Mouse (Mus musculus) hindbrain, embryonic 16.5 days (tissue): ENCODE measurements at regions not wholly inside any gene's neighbourhood (a gene's known extent, or its start where the extent isn't known, plus 50 kb on each side); places are given as distances from the start of the nearest gene placed in this dataset.

Source experiments
- ATAC-seq: fragments of 200-750 bp; cut with Nextera tagmentation; 2 replicates; pipeline ENCODE4 v1.8.0; 2017; ENCODE audit warnings: moderate TSS enrichment, moderate library complexity
- H3K27ac ChIP-seq: fragments of 300-500 bp; sonication (generic); 2 replicates; pipeline ENCODE4 v1.5.1; 2014; ENCODE audit warnings: low read depth, mild to moderate bottlenecking, control low read depth, low read length, moderate library complexity
- H3K27me3 ChIP-seq: fragments of 300-500 bp; sonication (generic); replicated peaks from 2 replicates; pipeline ENCODE4 v1.6.1; 2014; ENCODE audit warnings: low read length; ENCODE audit not compliant: control insufficient read depth, insufficient read depth
- H3K36me3 ChIP-seq: fragments of 300-500 bp; sonication (generic); 2 replicates; pipeline ENCODE4 v1.6.1; 2014; ENCODE audit warnings: mild to moderate bottlenecking, low read length, moderate library complexity, mixed read lengths; ENCODE audit not compliant: control insufficient read depth, insufficient read depth
- H3K4me1 ChIP-seq: fragments of 300-500 bp; sonication (generic); 2 replicates; pipeline ENCODE4 v1.6.1; 2014; ENCODE audit warnings: low read depth, low read length; ENCODE audit not compliant: control insufficient read depth, insufficient read depth
- H3K4me2 ChIP-seq: fragments of 300-500 bp; sonication (generic); 2 replicates; pipeline ENCODE4 v1.6.1; 2014; ENCODE audit warnings: mild to moderate bottlenecking, low read length, control low read depth, moderate library complexity
- H3K4me3 ChIP-seq: fragments of 300-500 bp; sonication (generic); 2 replicates; pipeline ENCODE4 v1.5.1; 2014; ENCODE audit warnings: mild to moderate bottlenecking, low read length, control low read depth, moderate library complexity
- H3K9ac ChIP-seq: fragments of 300-500 bp; sonication (generic); 2 replicates; pipeline ENCODE4 v1.6.1; 2014; ENCODE audit warnings: low read depth, mild to moderate bottlenecking, control low read depth, low read length, moderate library complexity
- H3K9me3 ChIP-seq: fragments of 300-500 bp; sonication (generic); 2 replicates; pipeline ENCODE4 v1.6.1; 2014; ENCODE audit warnings: mild to moderate bottlenecking, low read length, moderate library complexity; ENCODE audit not compliant: control insufficient read depth
- WGBS: fragments of 180-500 bp; shearing (Covaris S2); extraction: QIAGEN DNeasy Blood & Tissue Kit; methylation state at CpG from one replicate; pipeline ENCODE4 v1.1.7; 2014; 5-methylcytosine and 5-hydroxymethylcytosine counted together

GRCm38 (mm10) chr9:40617676-40618062 lies 52.7 kb upstream of the Gm21915 start:
- H3K4me3 ChIP-seq = peak overlapping the region; percentile 28; the same call in 1 of the 2 replicates
- no peak for ATAC-seq
- WGBS = 16% methylated on average over 10 of the region's 10 CpGs
- H3K27ac ChIP-seq = peak overlapping the region; percentile 44
- H3K9ac ChIP-seq = peak overlapping the region; percentile 50
- H3K27me3 ChIP-seq = no peaks in the 10 kb centered on the region
- H3K9me3 ChIP-seq = no peaks in the 10 kb centered on the region
- peak overlapping the region; percentile 57 for H3K4me2 ChIP-seq
- H3K36me3 ChIP-seq = no peaks in the 10 kb centered on the region
- H3K4me1 ChIP-seq = peaks cover 9% of the 10 kb centered on the region

- Histone ChIP-seq H3K4me3 (peak overlapping the region; percentile 28), H3K4me1 (peaks cover 9% of the 10 kb centered on the region), H3K36me3 (no peaks in the 10 kb centered on the region), H3K9ac (peak overlapping the region; percentile 50), H3K4me2 (peak overlapping the region; percentile 57), H3K27ac (peak overlapping the region; percentile 44), H3K9me3 (no peaks in the 10 kb centered on the region), H3K27me3 (no peaks in the 10 kb centered on the region)
- peak; percentile 43 for ATAC-seq
- WGBS = 2% methylated on average over 20 of the region's 20 CpGs
Observed at GRCm38 (mm10) chr9:40617036-40617675, 53.3 kb upstream of the Gm21915 start.

- H3K36me3 ChIP-seq = no peaks in the 10 kb centered on the region
- peak overlapping the region; percentile 50 for H3K9ac ChIP-seq
- ATAC-seq = peak; percentile 84
- 1% methylated on average over 11 of the region's 11 CpGs for WGBS
- peak overlapping the region; percentile 57 for H3K4me2 ChIP-seq
- peak overlapping the region; percentile 28 for H3K4me3 ChIP-seq
- H3K9me3 ChIP-seq = no peaks in the 10 kb centered on the region
- H3K27ac ChIP-seq = peak overlapping the region; percentile 52
- H3K4me1 ChIP-seq = peaks cover 9% of the 10 kb centered on the region
- no peaks in the 10 kb centered on the region for H3K27me3 ChIP-seq
Observed at GRCm38 (mm10) chr9:40616426-40617035, 53.9 kb upstream of the Gm21915 start.

- Histone ChIP-seq H3K9me3 (no peaks in the 10 kb centered on the region), H3K4me1 (peaks cover 9% of the 10 kb centered on the region), H3K36me3 (no peaks in the 10 kb centered on the region), H3K9ac (no peak overlapping the region), H3K27ac (no peak overlapping the region; the same call in 1 of the 2 replicates), H3K4me3 (no peak overlapping the region), H3K4me2 (peak overlapping the region; percentile 57), H3K27me3 (no peaks in the 10 kb centered on the region)
- 24% methylated on average over 8 of the region's 8 CpGs for WGBS
- peak; percentile 18; the same call in 1 of the 2 replicates for ATAC-seq
Observed at GRCm38 (mm10) chr9:40615891-40616290, 54.5 kb upstream of the Gm21915 start.

GRCm38 (mm10) chr9:40614071-40614470 lies 56.3 kb upstream of the Gm21915 start:
- no peak overlapping the region for H3K27ac ChIP-seq
- 64% methylated on average over 5 of the region's 5 CpGs for WGBS

GRCm38 (mm10) chr9:40613182-40613581 lies 57.2 kb upstream of the Gm21915 start:
- WGBS = 80% methylated on average over 4 of the region's 4 CpGs
- H3K36me3 ChIP-seq = no peaks in the 10 kb centered on the region

More at GRCm38 (mm10) chr9:40614071-40614470, 56.3 kb upstream of the Gm21915 start:
- Histone ChIP-seq H3K4me1 (peaks cover 9% of the 10 kb centered on the region), H3K27me3 (no peaks in the 10 kb centered on the region), H3K4me3 (no peak overlapping the region), H3K36me3 (no peaks in the 10 kb centered on the region), H3K4me2 (no peak overlapping the region), H3K9ac (no peak overlapping the region), H3K9me3 (no peaks in the 10 kb centered on the region)
- ATAC-seq = no peak

GRCm38 (mm10) chr9:40612755-40613154 lies 57.7 kb upstream of the Gm21915 start:
- H3K4me3 ChIP-seq = no peak overlapping the region
- no peak for ATAC-seq
- H3K36me3 ChIP-seq = no peaks in the 10 kb centered on the region
- peaks cover 9% of the 10 kb centered on the region for H3K4me1 ChIP-seq
- no peak overlapping the region for H3K27ac ChIP-seq
- no peaks in the 10 kb centered on the region for H3K9me3 ChIP-seq
- H3K4me2 ChIP-seq = no peak overlapping the region
- no peak overlapping the region for H3K9ac ChIP-seq
- 100% methylated on average over 1 of the region's 1 CpGs for WGBS
- no peaks in the 10 kb centered on the region for H3K27me3 ChIP-seq

More at GRCm38 (mm10) chr9:40613182-40613581, 57.2 kb upstream of the Gm21915 start:
- H3K27ac ChIP-seq = no peak overlapping the region
- H3K4me2 ChIP-seq = no peak overlapping the region
- no peak overlapping the region for H3K9ac ChIP-seq
- no peaks in the 10 kb centered on the region for H3K9me3 ChIP-seq
- H3K27me3 ChIP-seq = no peaks in the 10 kb centered on the region
- peaks cover 9% of the 10 kb centered on the region for H3K4me1 ChIP-seq
- no peak for ATAC-seq
- H3K4me3 ChIP-seq = no peak overlapping the region

- peaks cover 7% of the 10 kb centered on the region for H3K4me1 ChIP-seq
- H3K9ac ChIP-seq = no peak overlapping the region
- no peak overlapping the region for H3K4me2 ChIP-seq
- WGBS = 91% methylated on average over 4 of the region's 4 CpGs
- no peak overlapping the region for H3K27ac ChIP-seq
- H3K9me3 ChIP-seq = no peaks in the 10 kb centered on the region
- no peaks in the 10 kb centered on the region for H3K27me3 ChIP-seq
- no peak for ATAC-seq
- H3K36me3 ChIP-seq = no peaks in the 10 kb centered on the region
- no peak overlapping the region for H3K4me3 ChIP-seq
Observed at GRCm38 (mm10) chr9:40612312-40612711, 58.1 kb upstream of the Gm21915 start.

- peaks cover 2% of the 10 kb centered on the region; the same call in 1 of the 2 replicates for H3K4me1 ChIP-seq
- H3K27ac ChIP-seq = no peak overlapping the region
- no peak overlapping the region for H3K9ac ChIP-seq
- 39% methylated on average over 3 of the region's 3 CpGs for WGBS
- no peaks in the 10 kb centered on the region for H3K27me3 ChIP-seq
- no peak overlapping the region for H3K4me2 ChIP-seq
- H3K36me3 ChIP-seq = no peaks in the 10 kb centered on the region
- no peaks in the 10 kb centered on the region for H3K9me3 ChIP-seq
- H3K4me3 ChIP-seq = no peak overlapping the region
- ATAC-seq = no peak
Observed at GRCm38 (mm10) chr9:40611626-40612025, 58.8 kb upstream of the Gm21915 start.
